Mouse (Mus musculus): ENCODE data around the gene Susd1.
"Not testable (repeated sequence)": the region's sequence is repeated elsewhere in the genome, so short reads cannot be mapped to it uniquely, and the experiment has no call there.

The Susd1 gene

DNA sequence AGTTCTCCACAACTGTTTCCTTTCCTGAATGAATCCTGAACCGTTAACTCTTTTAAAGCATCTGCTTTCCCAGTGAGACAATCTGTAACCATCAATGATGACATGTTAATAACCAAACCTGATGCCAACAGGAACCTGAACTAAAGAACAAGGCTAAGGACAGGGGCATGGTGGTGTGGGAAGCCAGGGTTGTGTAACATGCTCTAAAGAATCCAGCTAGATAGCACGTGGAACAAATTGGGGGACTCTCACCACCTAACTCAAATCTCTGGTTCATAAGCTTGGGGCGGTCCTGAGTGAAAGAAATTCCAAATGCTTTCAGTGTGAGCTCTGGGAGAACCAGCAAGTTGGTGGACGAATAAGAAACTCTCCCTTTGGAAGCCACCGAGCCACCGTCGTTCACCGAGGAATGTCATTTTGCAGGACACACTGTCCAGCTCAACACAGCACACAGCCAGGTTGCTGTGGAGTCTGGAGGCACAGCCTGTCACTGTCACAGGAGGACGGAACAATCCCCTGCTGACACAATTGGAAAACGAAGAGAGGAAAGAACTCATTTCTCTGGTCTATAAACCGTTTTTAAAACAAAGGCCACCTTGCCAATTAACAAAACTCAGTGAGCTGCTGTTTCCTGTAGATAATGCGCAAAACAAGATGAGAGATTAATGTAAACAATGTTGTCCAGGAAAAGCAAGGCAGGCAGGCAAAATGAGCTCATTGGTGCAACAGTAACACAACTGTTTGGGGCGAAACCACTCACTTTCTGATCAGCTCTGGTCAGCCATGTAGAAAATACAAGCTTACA lies 146.3 kb downstream of the Susd1 start:
- in situ Hi-C loops (cut with MboI; ENCODE audit: low sequenced_read_pairs), result no loop called here

DNA sequence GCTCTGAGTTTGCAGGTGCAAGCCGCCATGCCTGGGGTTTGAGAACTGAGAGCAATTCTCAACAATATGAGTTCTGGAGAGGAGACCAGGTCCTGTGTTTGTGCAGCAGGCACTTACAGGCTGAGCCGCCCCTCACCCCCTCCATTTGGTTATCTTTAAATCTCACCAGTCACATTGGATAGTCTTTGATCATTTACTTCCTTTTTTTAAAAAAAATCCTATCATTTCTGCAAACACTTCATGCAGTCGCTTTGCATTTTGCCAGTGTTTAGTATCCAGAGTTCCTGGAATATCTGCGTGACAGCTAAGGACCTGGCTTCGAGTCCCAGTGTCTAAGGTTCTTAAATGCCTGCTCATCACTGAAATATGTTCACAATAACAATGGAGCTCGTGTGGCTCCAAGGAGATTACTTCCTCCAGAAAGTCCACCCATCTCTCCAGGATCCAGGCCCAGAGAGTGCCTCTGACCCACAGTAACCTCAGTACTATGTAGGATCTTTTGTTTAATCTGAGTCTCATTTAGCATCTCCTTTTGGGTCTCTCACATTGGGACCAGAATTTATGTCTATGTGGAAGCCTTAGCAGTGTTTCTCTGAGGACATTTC lies 147.4 kb downstream of the Susd1 start:
- in situ Hi-C loops (cut with MboI; ENCODE audit: low sequenced_read_pairs), result no loop called here

DNA sequence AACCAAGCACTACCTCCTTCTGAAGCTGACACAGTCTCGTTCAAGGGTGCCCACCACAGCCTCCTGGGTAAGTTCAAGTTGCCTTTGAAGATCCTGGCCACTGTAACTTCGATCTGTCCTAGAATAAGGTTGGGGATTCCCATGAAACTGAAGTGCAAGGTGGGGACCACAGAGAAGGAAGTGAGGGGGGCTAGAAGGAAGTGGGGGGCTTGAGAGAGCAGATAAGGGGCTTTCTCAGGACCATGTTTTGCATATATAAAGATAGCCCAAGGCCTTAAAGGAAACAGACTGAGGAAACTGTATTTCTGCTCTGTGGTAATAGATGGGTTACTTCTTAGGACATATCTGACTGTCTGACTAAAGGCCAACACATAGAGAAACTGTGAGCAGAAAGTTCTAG lies 151.3 kb downstream of the Susd1 start:
- in situ Hi-C loops (cut with MboI; ENCODE audit: low sequenced_read_pairs), result no loop called here

DNA sequence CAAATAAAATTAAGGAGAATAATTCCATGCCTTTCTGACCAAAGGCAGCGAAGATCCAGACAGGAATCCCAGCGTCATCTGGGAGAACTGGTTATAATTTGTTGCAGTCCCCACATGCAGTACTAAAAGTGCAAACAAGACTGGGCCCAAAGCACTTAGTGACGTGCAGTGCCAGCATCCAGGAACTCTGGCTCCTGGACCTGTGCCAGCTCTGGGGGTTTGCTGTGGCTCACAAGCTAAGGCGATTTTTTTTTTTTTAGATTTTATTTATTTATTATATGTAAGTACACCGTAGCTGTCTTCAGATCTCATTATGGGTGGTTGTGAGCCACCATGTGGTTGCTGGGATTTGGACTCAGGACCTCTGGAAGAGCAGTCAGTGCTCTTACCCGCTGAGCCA lies 152.1 kb downstream of the Susd1 start:
- in situ Hi-C loops (cut with MboI; ENCODE audit: low sequenced_read_pairs), result not testable (repeated sequence)

DNA sequence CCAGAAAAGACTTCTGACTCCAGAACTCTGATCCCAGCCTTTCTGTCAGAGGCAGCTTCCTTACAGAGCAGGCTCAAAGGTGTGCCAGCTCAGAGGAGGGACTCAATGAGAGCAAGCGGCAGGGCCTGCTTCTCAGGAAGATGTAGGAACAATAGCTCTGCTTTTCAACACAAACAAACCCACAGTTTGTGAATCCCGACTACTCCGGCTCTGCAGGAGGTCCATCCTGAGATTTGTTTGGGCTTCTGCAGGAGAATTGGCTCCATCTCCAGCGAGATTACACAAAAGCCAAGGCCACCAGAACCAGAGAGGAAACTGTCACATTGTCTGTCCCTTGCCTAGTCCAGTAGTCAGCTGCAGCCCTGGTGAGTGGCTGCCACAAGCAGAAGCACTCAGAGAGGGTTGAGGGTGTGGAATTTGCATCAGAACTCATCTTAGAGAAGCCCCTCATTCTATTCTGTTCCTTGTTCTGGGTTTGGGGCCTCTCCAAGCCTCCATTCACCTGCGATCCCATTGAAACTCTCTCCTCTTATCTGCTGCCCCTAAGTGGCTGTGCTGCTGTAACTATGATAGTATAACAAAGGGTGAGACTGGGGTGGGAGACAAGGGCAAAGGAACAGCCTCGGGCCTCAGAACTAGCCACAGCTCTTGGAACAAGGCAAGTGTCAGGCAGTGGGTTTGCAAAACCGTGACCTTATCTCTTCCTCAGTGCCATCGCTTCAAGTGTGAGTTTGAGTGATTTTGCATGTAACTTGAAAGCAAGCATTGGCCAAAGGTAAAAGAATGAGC lies 155.5 kb downstream of the Susd1 start:
- in situ Hi-C loops (cut with MboI; ENCODE audit: low sequenced_read_pairs), result no loop called here

DNA sequence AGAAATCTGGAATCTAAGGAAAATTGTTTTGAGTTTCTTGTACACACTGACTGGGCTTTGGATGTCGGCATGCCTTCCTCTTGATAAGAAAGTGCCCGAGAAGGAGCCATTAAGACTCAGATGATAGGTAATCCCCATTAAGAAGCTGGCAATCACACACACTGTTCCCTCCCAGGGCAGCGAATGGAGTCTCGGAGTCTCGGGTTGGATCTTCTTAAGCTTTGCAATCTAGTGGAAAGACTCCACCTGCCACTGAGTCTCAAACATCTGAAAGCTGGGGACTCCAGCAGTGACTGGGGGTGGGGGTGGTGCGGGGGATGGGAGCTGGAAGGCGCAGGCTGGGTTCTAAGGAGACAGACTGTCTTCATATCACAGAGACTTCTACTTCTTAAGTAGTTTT lies 156.3 kb downstream of the Susd1 start:
- in situ Hi-C loops (cut with MboI; ENCODE audit: low sequenced_read_pairs), result no loop called here

DNA sequence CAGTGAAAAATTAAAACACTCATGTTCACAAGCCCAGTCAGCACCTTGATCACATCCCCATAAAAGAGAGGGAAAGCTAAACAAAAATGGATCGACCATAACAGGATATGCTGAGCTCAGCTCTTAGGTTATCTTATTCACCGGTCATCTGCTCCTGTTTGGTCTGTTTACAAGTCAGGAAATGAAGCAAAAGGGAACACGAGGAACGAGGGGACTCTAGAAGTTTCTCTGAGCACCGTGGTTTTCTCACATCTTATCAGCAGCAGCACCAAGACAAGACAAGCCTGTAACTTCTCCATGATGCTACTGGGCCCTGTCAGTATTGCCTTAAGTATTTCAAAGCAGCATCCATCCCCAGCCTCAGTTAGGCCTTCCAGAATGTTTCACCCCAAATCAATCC lies 157.6 kb downstream of the Susd1 start:
- in situ Hi-C loops (cut with MboI; ENCODE audit: low sequenced_read_pairs), result no loop called here

DNA sequence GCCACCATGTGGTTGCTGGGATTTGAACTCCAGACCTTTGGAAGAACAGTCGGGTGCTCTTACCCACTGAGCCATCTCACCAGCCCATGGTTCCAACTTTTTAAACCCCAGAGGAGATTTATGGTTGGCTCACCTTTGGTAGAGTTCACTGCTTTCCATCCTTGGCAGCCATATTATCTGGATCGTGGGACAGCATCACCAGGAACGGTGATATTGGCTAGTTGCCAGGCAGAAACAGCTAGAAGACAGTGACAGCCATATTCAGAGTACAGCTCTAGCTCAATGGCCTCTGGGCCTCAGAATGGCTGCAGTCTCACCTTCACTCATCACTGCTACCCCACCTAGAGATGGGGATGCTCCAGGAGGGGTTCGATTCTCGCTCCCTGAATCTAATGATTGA lies 159.3 kb downstream of the Susd1 start:
- in situ Hi-C loops (cut with MboI; ENCODE audit: low sequenced_read_pairs), result no loop called here

DNA sequence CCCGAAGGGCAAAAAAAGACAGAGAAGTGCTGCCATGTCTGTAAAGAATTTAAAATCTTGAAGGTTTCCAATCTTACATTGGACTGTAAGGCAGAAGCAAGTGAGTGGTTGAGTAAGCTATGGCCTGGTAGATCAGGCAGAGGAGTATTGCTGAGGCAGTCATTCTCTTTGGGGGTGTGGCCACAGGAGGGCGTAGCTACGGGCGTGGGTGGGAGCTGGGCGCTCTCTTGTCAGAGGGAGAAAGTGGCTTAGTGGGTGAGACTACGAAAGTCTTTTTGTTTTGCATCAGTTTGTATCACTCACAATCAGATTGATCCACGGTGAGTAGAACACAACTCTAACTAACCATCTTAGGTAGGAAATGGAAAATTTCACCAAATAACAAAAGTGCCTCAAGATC lies 160.0 kb downstream of the Susd1 start:
- in situ Hi-C loops (cut with MboI; ENCODE audit: low sequenced_read_pairs), result no loop called here

DNA sequence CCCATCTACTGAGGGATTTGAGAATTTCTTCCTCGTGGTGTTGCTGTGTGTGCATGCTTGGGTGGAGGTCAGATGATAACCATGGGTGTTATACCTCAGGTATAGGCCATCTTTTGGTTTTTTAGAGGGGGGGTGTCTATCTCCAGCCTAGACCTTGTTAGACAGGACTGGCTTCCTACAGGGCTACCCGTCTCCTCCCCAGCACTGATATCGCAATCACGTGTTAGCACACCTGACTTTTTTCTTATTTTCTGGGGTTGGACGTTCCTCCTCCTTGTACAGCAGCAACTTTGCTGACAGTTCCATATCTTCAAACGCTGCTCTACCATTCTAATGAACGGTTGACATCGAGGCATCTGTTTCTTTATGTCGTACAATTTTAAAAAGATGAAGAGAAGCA lies 160.5 kb downstream of the Susd1 start:
- in situ Hi-C loops (cut with MboI; ENCODE audit: low sequenced_read_pairs), result no loop called here

DNA sequence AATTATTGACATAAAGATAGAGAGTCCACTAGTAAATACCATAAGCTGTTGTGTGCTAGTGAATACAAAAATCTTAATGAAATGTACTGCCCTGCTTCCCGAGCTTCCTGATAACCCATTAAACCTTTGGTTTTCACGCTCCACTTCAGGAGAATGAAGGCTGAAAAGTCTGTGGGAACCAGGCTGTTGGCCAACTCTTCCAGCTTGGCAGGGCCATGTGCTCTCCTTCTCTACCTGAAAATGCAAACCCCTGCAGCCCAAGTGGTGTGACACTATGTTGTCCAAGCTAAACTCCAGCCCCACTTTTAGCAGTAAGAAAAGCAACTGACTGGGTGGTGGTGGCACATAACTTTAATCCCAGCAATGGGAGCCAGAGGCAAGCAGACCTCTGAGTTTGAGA lies 162.5 kb downstream of the Susd1 start:
- in situ Hi-C loops (cut with MboI; ENCODE audit: low sequenced_read_pairs), result no loop called here

DNA sequence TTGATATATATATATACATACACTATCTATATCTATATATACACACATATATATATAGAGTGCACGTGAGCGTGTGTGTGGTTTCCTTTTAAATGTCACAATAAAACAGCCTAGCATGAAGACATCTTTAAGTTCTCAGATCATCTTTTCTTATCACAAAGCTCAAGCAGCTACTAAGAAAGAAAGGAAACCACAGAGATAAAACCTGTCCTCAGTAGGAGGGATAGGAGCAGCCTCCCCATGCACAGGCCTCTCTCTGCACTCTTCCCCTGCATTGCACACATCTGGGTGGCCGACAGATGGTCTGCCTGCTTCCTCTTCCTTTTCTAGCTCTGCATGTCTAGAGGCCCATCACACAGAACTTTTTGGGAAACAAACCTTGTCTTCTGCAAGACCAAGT lies 162.9 kb downstream of the Susd1 start:
- in situ Hi-C loops (cut with MboI; ENCODE audit: low sequenced_read_pairs), result no loop called here

DNA sequence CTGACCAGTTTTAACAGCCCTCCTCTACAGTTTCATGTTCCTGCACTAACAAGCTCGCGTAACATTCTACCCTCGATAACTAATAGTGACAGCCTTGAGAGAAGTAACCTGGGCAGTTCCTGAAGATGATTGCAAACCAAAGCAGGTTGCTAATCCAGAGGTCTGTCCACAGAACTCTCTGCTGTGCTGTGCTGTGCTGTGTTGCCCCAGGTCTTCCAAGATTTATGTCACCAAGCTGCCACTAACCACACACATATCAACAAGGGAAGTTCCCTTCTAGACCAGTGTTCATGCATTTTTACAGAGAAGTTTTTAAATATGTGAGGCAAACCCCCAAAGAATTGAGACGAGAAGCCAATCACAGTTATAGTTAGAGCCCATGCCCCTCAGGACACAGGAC lies 164.3 kb downstream of the Susd1 start:
- in situ Hi-C loops (cut with MboI; ENCODE audit: low sequenced_read_pairs), result no loop called here

DNA sequence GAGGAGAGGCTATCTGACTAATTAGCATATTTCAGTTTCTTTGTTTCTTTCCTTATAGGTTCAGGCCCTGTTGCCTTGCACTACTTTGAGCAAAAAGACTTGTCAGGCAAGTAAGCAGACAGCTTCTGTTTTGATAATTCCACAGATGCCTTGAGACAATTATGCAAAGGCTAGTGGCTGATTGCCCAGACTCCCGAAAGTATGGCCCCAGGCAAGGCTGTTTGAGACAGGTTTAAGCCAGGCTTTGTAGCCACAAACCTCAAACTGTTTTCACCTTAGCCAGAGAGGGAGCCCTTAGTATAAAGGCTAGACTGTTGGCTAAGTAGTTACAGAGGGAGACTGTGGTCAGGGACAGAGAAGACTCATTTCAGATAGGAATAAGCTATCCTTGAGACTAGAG lies 165.1 kb downstream of the Susd1 start:
- in situ Hi-C loops (cut with MboI; ENCODE audit: low sequenced_read_pairs), result no loop called here

DNA sequence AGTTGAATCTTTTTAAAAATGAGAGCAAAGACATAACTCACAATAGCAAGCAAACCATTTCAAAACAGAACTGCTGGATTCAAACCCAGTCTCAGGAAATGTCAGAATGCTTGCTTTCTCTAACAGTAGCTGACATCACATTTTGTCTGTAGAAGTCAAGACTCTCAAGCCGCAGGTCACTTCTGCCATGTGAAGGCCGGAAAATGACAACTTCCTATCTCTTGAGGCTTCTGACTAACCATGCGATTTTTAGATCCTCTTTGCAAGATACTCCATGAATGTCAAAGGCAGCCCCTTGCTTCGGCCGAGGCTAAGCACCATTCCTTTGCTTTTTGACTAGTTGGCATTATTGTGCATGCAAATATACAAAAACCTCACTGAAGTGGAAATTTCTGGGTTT lies 172.8 kb downstream of the Susd1 start:
- in situ Hi-C loops (cut with MboI; ENCODE audit: low sequenced_read_pairs), result no loop called here

DNA sequence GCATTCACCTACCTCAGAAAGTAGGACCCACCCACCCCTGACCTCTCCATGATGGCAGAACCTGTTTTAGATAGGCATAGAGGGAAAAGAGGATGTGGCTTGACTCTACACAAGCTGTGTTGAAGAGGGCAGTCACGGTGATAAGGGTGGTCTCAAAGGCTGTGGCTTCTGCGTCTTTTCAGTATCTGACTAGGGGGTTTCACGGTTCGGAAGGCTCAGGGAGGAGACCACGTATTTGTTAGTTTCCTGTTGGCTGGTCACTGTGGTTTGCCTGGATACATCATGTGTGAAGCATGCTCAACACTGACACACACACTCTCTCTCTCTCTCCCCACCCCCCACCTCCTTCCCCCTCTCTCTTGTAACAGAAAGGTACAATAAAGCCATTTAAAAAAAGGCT lies 173.3 kb downstream of the Susd1 start:
- in situ Hi-C loops (cut with MboI; ENCODE audit: low sequenced_read_pairs), result no loop called here

Measured in CH12F3 (cell line).